Mouse (Mus musculus) liver, adult 2 months (tissue): ENCODE results near the gene Kcp.

Experiments used
- CTCF ChIP-seq: fragments of 200-500 bp; IDR thresholded peaks from 2 replicates; pipeline ENCODE4 v1.5.1; 2011; ENCODE audit warnings: low read depth, low read length, control low read depth
- POLR2A ChIP-seq: fragments of 200-500 bp; IDR thresholded peaks from 2 replicates; pipeline ENCODE4 v1.6.1; 2011; ENCODE audit warnings: low read length, control low read depth; ENCODE audit not compliant: insufficient read depth; ENCODE audit errors: extremely low read depth

DNA sequence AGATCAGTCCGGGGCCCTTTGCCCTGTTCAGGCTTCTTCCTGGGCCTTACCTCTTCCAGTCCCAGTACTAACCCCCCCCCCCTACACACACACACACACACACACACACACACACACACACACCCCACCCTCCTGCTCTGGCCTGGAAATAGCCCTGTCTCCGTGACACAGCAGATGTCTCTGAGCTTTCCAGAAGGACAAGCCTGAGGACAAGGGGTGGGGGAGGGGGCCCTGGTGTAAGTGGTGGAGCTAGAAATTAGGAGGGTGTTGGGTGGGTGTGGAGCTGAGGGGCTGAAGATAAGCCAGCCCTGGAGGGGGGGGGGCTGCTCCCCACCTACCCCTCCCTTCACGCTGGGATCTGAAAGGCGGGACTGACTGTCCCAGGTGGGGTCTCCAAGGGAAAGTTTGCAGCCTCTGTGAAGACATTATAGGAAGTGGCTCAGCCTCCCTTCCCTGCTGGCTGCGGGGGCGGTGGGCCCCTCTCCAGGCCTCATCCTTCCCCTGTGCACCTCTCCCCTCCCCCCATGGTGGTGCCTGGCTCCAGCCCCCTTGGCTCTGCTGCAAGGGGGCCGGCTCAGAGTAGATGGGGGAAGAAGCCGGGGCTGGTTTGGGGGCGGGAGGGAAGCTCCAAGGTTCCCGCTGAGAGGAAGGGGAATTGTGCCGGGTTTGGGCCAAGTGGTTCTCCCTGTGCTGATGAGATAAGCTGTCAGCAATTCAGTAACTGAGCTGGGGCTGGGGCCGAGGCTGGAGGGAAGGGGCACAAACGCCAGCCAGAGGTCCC lies 72.7 kb downstream of the Kcp start:
- no peak for TF ChIP-seq CTCF
- no peak for TF ChIP-seq POLR2A
